Mouse (Mus musculus) heart, embryonic 14.5 days (tissue): ENCODE data around the gene Tacc2. TPM values are rescaled to one million over a fixed set of nuclear protein-coding genes. Genes with fewer than 3 reads are reported as not detected.

Source experiments
- ATAC-seq: fragments of 200-750 bp; cut with Nextera tagmentation; 2 replicates; pipeline ENCODE4 v1.8.0; 2017; ENCODE audit warnings: low read depth, moderate TSS enrichment; ENCODE audit not compliant: insufficient number of reproducible peaks, insufficient read depth, low FRiP score
- H3K27ac ChIP-seq, 2 experiments: fragments of 200-500 bp in 1 of 2; fragments of 300-500 bp in 1 of 2; sonication (generic) in 1 of 2; replicated peaks in 1 of 2; 2 replicates each; pipeline ENCODE4 v1.5.1; 2012 to 2014; ENCODE audit warnings: low read depth in 2 of 2, low read length in 2 of 2, control low read depth in 1 of 2, mild to moderate bottlenecking in 1 of 2, mixed read lengths in 1 of 2; ENCODE audit not compliant: control insufficient read depth in 1 of 2, insufficient read depth in 1 of 2
- H3K27me3 ChIP-seq: fragments of 300-500 bp; sonication (generic); 2 replicates; pipeline ENCODE4 v1.6.1; 2014; ENCODE audit warnings: mild to moderate bottlenecking, low read length, control low read depth; ENCODE audit not compliant: control insufficient read depth, insufficient read depth
- H3K36me3 ChIP-seq: fragments of 300-500 bp; sonication (generic); 2 replicates; pipeline ENCODE4 v1.6.1; 2014; ENCODE audit warnings: mild to moderate bottlenecking, control low read depth, low read length, mixed read lengths; ENCODE audit not compliant: control insufficient read depth, insufficient read depth
- H3K4me1 ChIP-seq, 2 experiments: fragments of 200-500 bp in 1 of 2; fragments of 300-500 bp in 1 of 2; sonication (generic) in 1 of 2; 2 replicates each; pipeline ENCODE4 v1.6.1; 2012 to 2014; ENCODE audit warnings: low read length in 2 of 2, control low read depth in 1 of 2, mixed read lengths in 1 of 2; ENCODE audit not compliant: control insufficient read depth in 2 of 2, insufficient read depth in 2 of 2
- H3K4me2 ChIP-seq: fragments of 300-500 bp; sonication (generic); 2 replicates; pipeline ENCODE4 v1.6.1; 2014; ENCODE audit warnings: mild to moderate bottlenecking, low read length
- H3K4me3 ChIP-seq, 2 experiments: fragments of 200-500 bp in 1 of 2; fragments of 300-500 bp in 1 of 2; sonication (generic) in 1 of 2; 2 replicates each; pipeline ENCODE4 v1.5.1; 2012 to 2014; ENCODE audit warnings: low read length in 2 of 2, mild to moderate bottlenecking in 2 of 2, control low read depth in 1 of 2, low read depth in 1 of 2, moderate library complexity in 1 of 2; ENCODE audit not compliant: control insufficient read depth in 1 of 2, insufficient read depth in 1 of 2
- H3K9ac ChIP-seq: fragments of 300-500 bp; sonication (generic); 2 replicates; pipeline ENCODE4 v1.6.1; 2014; ENCODE audit warnings: mild to moderate bottlenecking, low read length
- H3K9me3 ChIP-seq: fragments of 300-500 bp; sonication (generic); 2 replicates; pipeline ENCODE4 v1.6.1; 2016; ENCODE audit warnings: low read length, control low read depth; ENCODE audit not compliant: control insufficient read depth
- WGBS: fragments of 180-500 bp; shearing (Covaris S2); extraction: QIAGEN DNeasy Blood & Tissue Kit; methylation state at CpG from one replicate; pipeline ENCODE4 v1.1.7; 2014; 5-methylcytosine and 5-hydroxymethylcytosine counted together
- polyA plus RNA-seq: library from polyadenylated mRNA; unstranded; fragments of >200 nt; fragmentation: Nextera tagmentation; extraction: Ambion mirVana; gene quantifications from 2 replicates; pipeline ENCODE4 v1.2.1, GENCODE M21; 2014

Tacc2 gene
- polyA plus RNA-seq, 1 experiment from 2014 or later, result 55.9 TPM

- Histone ChIP-seq H3K4me2 (peak overlapping the region; percentile 24), H3K4me3 (no peak overlapping the region), H3K27ac (peak overlapping the region in 1 of 2 experiments; percentile 88; a peak in 1 of 4 replicates), H3K27me3 (no peaks in the 10 kb centered on the region), H3K36me3 (no peaks in the 10 kb centered on the region), H3K9me3 (no peaks in the 10 kb centered on the region), H3K9ac (no peak overlapping the region), H3K4me1 (peaks cover 62 to 92% of the 10 kb centered on the region in 2 experiments)
- no peak for ATAC-seq
- WGBS, result 70% methylated on average over 6 of the region's 6 CpGs
Measured at GRCm38 (mm10) chr7:130653036-130653555, 75.9 kb downstream of the Tacc2 start.

- no peaks in the 10 kb centered on the region for H3K9me3 ChIP-seq
- no peaks in the 10 kb centered on the region for H3K27me3 ChIP-seq
- peaks cover 51 to 79% of the 10 kb centered on the region in 2 experiments for H3K4me1 ChIP-seq
- H3K4me2 ChIP-seq, result peak overlapping the region; percentile 17; the same call in 1 of the 2 replicates
- peak overlapping the region; percentile 80 to 88 for H3K27ac ChIP-seq
- no peak overlapping the region for H3K4me3 ChIP-seq
- ATAC-seq, result peak; percentile 52
- no peaks in the 10 kb centered on the region for H3K36me3 ChIP-seq
- H3K9ac ChIP-seq, result peak overlapping the region; percentile 44; the same call in 1 of the 2 replicates
- WGBS, result 16% methylated on average over 2 of the region's 2 CpGs
Measured at GRCm38 (mm10) chr7:130654562-130654961, 77.3 kb downstream of the Tacc2 start.

GRCm38 (mm10) chr7:130656965-130657364 is 79.7 kb downstream of the Tacc2 start:
- no peaks in the 10 kb centered on the region for H3K27me3 ChIP-seq
- H3K9me3 ChIP-seq, result no peaks in the 10 kb centered on the region
- H3K27ac ChIP-seq, result peak overlapping the region; percentile 31 to 61; a peak in 3 of 4 replicates
- no peaks in the 10 kb centered on the region for H3K36me3 ChIP-seq
- peaks cover 49 to 77% of the 10 kb centered on the region in 2 experiments for H3K4me1 ChIP-seq
- ATAC-seq, result no peak
- no peak overlapping the region for H3K4me2 ChIP-seq
- no peak overlapping the region for H3K4me3 ChIP-seq
- 77% methylated on average over 8 of the region's 8 CpGs for WGBS
- H3K9ac ChIP-seq, result peak overlapping the region; percentile 42

DNA sequence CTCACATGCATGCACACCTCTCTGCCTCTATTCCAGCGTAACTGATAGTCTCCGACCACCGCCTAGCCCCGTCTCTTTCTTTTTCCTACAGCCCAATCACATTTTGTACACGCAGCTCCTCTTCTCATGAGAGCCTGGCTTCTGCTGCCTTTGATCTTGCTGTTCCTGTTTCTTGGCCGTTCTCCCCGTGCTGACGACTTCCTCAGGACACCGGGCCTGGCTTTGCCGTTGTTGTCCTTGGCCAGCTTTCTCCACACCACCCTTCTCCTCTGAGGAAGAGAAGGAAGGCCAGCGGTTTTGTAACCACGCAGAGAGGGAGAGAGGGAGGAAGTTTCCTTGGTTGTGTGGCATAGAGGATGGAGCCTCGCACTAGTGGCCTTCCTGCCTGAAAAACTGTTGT is 80.5 kb downstream of the Tacc2 start:
- Histone ChIP-seq H3K36me3 (no peaks in the 10 kb centered on the region), H3K27ac (peak overlapping the region; percentile 40 to 69; a peak in 3 of 4 replicates), H3K9ac (no peak overlapping the region), H3K9me3 (no peaks in the 10 kb centered on the region), H3K27me3 (no peaks in the 10 kb centered on the region), H3K4me3 (no peak overlapping the region), H3K4me2 (no peak overlapping the region), H3K4me1 (peaks cover 52 to 77% of the 10 kb centered on the region in 2 experiments)
- 0 out of 2 replicates have a peak, but pooled peaks have one; percentile 10 for ATAC-seq
- WGBS, result 40% methylated on average over 13 of the region's 13 CpGs

- H3K9ac ChIP-seq, result no peak overlapping the region
- no peak overlapping the region for H3K4me3 ChIP-seq
- peaks cover 13% of the 10 kb centered on the region for H3K36me3 ChIP-seq
- H3K9me3 ChIP-seq, result peaks cover 5% of the 10 kb centered on the region
- H3K4me1 ChIP-seq, result peaks cover 43 to 67% of the 10 kb centered on the region in 2 experiments
- no peak overlapping the region for H3K4me2 ChIP-seq
- H3K27ac ChIP-seq, result no peak overlapping the region
- H3K27me3 ChIP-seq, result no peaks in the 10 kb centered on the region
- ATAC-seq, result no peak
- 90% methylated on average over 5 of the region's 5 CpGs for WGBS
Measured at GRCm38 (mm10) chr7:130659129-130659528, 81.9 kb downstream of the Tacc2 start.

DNA sequence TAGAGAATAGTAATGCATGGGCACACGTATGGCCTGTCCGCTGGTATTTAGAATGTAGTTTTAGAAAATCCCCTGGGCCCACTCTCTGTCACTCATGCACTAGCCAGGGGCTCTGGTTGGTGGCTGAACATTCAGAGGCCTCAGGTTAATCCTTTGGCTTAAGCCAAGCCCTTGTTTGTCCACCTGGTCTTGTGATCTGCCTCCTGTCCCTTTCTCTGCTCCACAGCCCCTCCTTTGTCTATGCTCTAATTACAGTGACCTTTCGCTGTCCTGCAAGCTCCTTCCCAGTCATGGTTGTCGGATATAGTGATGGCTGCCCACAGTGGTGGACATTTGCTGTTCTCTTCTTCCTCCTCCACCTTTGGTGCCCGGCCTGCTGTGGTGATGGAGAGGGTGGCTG is 85.0 kb downstream of the Tacc2 start:
- no peaks in the 10 kb centered on the region for H3K27me3 ChIP-seq
- WGBS, result 77% methylated on average over 5 of the region's 5 CpGs
- H3K4me2 ChIP-seq, result no peak overlapping the region
- H3K4me1 ChIP-seq, result peaks cover 18 to 42% of the 10 kb centered on the region in 2 experiments
- no peak for ATAC-seq
- peaks cover 9% of the 10 kb centered on the region for H3K9me3 ChIP-seq
- peak overlapping the region; percentile 15 to 42; a peak in 3 of 4 replicates for H3K27ac ChIP-seq
- H3K9ac ChIP-seq, result peak overlapping the region; percentile 52
- no peak overlapping the region for H3K4me3 ChIP-seq
- H3K36me3 ChIP-seq, result peaks cover 35% of the 10 kb centered on the region

DNA sequence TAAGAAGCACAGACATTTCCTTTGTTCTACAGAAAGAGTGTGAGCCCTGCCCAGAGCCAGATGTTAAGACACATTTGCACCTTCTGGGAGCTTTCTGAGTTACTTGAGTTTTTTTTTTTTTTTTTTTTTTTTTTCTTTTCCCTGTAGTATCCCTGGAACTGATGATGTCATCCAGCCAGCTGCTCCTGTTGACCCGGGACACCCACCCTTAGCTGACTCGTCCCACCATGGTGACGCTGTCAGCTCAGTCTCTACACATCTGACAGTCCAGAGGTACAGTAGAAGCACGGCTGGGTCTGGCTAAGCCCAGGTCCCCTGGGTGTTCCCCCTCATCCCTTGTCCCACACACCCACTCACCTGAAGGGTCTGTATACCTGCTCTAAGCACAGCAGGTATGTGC is 85.6 kb downstream of the Tacc2 start:
- H3K4me2 ChIP-seq, result no peak overlapping the region
- ATAC-seq, result no peak
- WGBS, result 51% methylated on average over 4 of the region's 4 CpGs
- peaks cover 16 to 40% of the 10 kb centered on the region in 2 experiments for H3K4me1 ChIP-seq
- H3K9me3 ChIP-seq, result peaks cover 9% of the 10 kb centered on the region
- no peak overlapping the region for H3K9ac ChIP-seq
- peaks cover 35% of the 10 kb centered on the region for H3K36me3 ChIP-seq
- no peak overlapping the region for H3K4me3 ChIP-seq
- peak overlapping the region in 1 of 2 experiments; percentile 28; a peak in 2 of 4 replicates for H3K27ac ChIP-seq
- H3K27me3 ChIP-seq, result no peaks in the 10 kb centered on the region

DNA sequence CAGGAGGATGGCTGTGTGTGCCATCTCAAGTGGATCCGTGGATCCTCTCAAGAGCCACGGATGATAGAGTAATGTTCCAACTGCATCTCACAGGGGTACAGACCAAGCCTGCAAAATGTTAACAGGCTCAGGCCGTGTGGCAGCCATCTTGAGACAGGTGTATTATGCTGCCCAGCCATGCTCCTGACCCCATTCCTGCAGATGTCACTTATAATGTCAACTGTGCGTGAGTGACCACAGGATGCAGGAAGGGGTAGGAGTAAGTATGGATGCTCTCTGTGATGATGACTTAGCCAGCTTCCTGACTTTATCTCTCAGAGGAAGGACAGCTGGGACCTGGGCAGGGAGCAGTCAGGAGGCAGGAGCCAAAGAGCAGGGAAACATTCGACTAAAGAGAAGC is 86.8 kb downstream of the Tacc2 start:
- ATAC-seq, result no peak
- no peak overlapping the region for H3K4me2 ChIP-seq
- H3K27me3 ChIP-seq, result no peaks in the 10 kb centered on the region
- no peak overlapping the region for H3K4me3 ChIP-seq
- peaks cover 9% of the 10 kb centered on the region for H3K9me3 ChIP-seq
- H3K9ac ChIP-seq, result no peak overlapping the region
- H3K4me1 ChIP-seq, result peaks cover 16 to 47% of the 10 kb centered on the region in 2 experiments
- H3K36me3 ChIP-seq, result peaks cover 35% of the 10 kb centered on the region
- no peak overlapping the region for H3K27ac ChIP-seq
- WGBS, result 88% methylated on average over 5 of the region's 5 CpGs
